Mouse (Mus musculus): ENCODE data around the gene Acss1. TPM values are rescaled to one million over a fixed set of nuclear protein-coding genes. Genes with fewer than 3 reads are reported as not detected.

The Acss1 gene
- total and polyA plus RNA-seq, 2 experiments: 0.29 to 0.83 TPM

DNA sequence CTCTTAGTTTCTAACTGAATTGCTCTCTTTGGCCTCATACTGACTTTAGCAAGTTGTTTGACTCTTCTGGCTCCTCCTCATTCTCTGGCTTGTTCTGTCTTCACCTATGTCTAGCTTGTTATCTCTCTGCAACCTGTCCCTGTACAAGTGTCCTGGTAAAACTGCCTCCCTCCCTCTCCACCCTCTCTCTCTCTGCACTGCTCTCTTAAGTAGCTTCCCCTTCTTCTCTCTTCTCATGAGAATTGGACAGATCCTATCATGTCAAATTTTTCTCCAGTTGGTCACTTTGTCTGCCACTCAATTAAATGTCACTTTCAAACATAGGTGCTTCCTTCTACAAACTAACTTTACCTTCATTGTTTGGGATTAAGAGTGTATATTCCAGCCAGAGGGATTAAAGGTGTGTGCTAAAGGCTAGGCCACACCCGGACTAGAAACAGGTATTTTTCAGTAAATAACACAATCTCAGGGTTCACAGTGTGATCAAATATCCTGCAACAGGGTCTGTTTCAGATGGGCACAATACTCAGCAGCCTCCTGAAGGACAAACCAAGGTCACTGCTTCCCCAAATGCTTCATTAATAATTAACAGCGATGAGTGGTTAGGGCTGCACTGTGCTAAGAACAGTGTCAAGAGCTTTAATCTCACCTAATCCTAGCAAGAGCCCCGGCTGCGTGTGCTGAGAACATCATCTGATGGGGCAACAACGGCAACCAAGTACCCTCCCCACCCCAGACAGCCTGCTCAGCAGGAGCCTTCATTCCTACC is 4.0 kb downstream of the Acss1 start:
- Histone ChIP-seq H3K9ac (ENCODE audit: low read depth, low read length) (no peak overlapping the region), H3K36me3 (ENCODE audit: control insufficient read depth, insufficient read depth, low read length) (no peaks in the 10 kb centered on the region), H3K79me2 (ENCODE audit: control insufficient read depth, insufficient read depth, low read length) (no peaks in the 10 kb centered on the region), H3K4me3 (ENCODE audit: insufficient read depth, low read depth, low read length) (no peak overlapping the region), H3K27ac (replicated peaks; ENCODE audit: insufficient read depth, low read depth, low read length) (no peak overlapping the region), H3K27me3 (ENCODE audit: control insufficient read depth, insufficient read depth, low read length) (peaks cover 4% of the 10 kb centered on the region; the same call in 1 of the 2 replicates), H3K4me1 (ENCODE audit: control insufficient read depth, insufficient read depth, low read length) (peaks cover 2% of the 10 kb centered on the region)
- TF ChIP-seq POLR2A (IDR thresholded peaks at IDR 0.05; ENCODE audit: extremely low read depth, insufficient read depth, low read length): no peak
- no peak for TF ChIP-seq CTCF (IDR thresholded peaks at IDR 0.05; ENCODE audit: low read depth, low read length)
- WGBS: 65% methylated on average over 5 of the region's 5 CpGs
- no peak for DNase-seq (ENCODE audit: extremely low read depth, low read depth, low spot score)

DNA sequence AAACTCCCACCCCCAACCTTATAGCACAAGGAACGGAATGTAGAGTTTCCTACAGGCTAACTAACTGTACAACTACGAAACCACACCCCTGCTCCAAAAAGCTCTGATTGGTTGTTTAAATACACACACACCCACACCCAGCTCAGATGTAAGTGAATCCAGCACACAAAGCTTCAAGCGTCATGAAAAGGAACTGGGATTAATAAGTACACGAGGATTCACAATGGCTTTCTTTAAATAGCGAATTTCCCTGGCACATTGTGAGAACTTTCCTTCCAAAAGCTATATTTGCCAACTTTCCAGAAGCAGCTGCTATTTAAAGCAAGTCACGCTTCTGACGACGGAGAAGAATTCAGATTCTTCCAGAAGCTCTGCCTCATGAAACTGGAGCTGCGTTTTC is 5.0 kb downstream of the Acss1 start:
- no peaks in the 10 kb centered on the region for H3K79me2 ChIP-seq (ENCODE audit: control insufficient read depth, insufficient read depth, low read length)
- WGBS: 70% methylated on average over 9 of the region's 9 CpGs
- no peak overlapping the region for H3K4me3 ChIP-seq (ENCODE audit: insufficient read depth, low read depth, low read length)
- no peaks in the 10 kb centered on the region; the same call in 1 of the 2 replicates for H3K4me1 ChIP-seq (ENCODE audit: control insufficient read depth, insufficient read depth, low read length)
- no peak for DNase-seq (ENCODE audit: extremely low read depth, low read depth, low spot score)
- H3K27ac ChIP-seq (replicated peaks; ENCODE audit: insufficient read depth, low read depth, low read length): no peak overlapping the region
- H3K36me3 ChIP-seq (ENCODE audit: control insufficient read depth, insufficient read depth, low read length): no peaks in the 10 kb centered on the region
- TF ChIP-seq CTCF (IDR thresholded peaks at IDR 0.05; ENCODE audit: low read depth, low read length): no peak
- no peak for TF ChIP-seq POLR2A (IDR thresholded peaks at IDR 0.05; ENCODE audit: extremely low read depth, insufficient read depth, low read length)
- H3K9ac ChIP-seq (ENCODE audit: low read depth, low read length): no peak overlapping the region
- H3K27me3 ChIP-seq (ENCODE audit: control insufficient read depth, insufficient read depth, low read length): peaks cover 4% of the 10 kb centered on the region; the same call in 1 of the 2 replicates

DNA sequence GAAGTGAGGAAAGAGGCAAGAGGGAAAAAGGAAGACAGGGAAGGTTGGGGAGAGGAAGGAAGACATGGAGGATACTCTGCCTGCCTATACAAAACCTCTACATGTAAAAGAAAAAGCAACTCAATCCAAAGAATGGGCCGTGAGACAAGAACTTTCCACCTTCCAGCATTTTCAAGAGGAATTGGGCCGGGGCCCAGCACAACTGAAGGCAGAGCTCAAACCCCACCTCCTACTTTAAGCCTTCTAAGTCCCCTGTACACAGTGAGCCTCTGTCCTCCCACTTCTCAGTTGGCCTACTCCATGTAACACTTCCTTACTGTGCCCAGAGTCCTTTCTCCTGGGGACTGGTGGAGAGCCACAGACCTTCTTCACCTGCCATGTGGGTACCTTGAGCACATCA is 6.3 kb downstream of the Acss1 start:
- Histone ChIP-seq H3K27ac (replicated peaks; ENCODE audit: insufficient read depth, low read depth, low read length) (no peak overlapping the region), H3K79me2 (ENCODE audit: control insufficient read depth, insufficient read depth, low read length) (no peaks in the 10 kb centered on the region), H3K9ac (ENCODE audit: low read depth, low read length) (no peak overlapping the region), H3K36me3 (ENCODE audit: control insufficient read depth, insufficient read depth, low read length) (no peaks in the 10 kb centered on the region), H3K27me3 (ENCODE audit: control insufficient read depth, insufficient read depth, low read length) (no peaks in the 10 kb centered on the region), H3K4me1 (ENCODE audit: control insufficient read depth, insufficient read depth, low read length) (no peaks in the 10 kb centered on the region; the same call in 1 of the 2 replicates), H3K4me3 (ENCODE audit: insufficient read depth, low read depth, low read length) (no peak overlapping the region)
- DNase-seq (ENCODE audit: extremely low read depth, low read depth, low spot score): no peak
- WGBS: 76% methylated on average over 2 of the region's 2 CpGs
- TF ChIP-seq POLR2A (IDR thresholded peaks at IDR 0.05; ENCODE audit: extremely low read depth, insufficient read depth, low read length): no peak
- TF ChIP-seq CTCF (IDR thresholded peaks at IDR 0.05; ENCODE audit: low read depth, low read length): no peak

DNA sequence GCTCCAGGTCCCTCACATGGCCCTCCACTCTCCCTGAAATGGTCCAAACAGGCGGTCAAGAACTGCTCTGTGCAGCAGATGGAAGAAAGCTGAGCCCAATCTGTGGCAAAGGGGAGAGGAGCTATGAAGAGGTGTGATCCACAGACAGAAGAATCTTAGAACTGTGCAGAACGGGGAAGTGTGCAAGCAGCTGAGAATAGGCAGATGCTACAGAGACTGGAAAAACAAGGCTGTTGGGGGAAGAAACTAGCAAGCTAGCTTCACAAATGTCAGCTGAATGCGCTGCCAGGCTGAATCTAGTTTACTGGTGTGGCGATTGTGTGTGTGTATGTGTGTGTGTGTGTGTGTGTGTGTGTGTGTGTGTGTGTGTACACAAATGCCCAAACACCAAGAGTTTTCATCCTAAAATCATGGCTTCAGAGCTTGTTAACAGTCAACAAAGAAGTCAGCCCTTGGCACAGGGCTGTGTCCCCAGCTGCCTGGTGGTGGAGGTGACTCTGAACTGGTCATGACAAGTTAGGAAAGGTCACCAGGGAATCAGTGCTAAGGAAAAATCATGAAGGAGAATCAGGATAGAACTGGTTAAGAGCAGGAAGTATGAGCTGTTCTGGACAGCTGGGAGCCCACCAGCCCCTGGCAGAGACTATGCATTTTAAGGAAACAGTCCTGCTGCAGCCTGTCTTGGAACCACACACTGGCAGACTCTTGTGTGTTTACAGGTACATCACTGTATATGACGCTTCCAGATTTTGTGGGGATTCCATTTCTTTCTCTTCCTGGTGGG is 7.4 kb downstream of the Acss1 start:
- WGBS: 83% methylated on average over 5 of the region's 5 CpGs
- H3K4me3 ChIP-seq (ENCODE audit: insufficient read depth, low read depth, low read length): no peak overlapping the region
- no peaks in the 10 kb centered on the region for H3K36me3 ChIP-seq (ENCODE audit: control insufficient read depth, insufficient read depth, low read length)
- no peaks in the 10 kb centered on the region for H3K4me1 ChIP-seq (ENCODE audit: control insufficient read depth, insufficient read depth, low read length)
- no peaks in the 10 kb centered on the region for H3K79me2 ChIP-seq (ENCODE audit: control insufficient read depth, insufficient read depth, low read length)
- H3K9ac ChIP-seq (ENCODE audit: low read depth, low read length): no peak overlapping the region
- H3K27me3 ChIP-seq (ENCODE audit: control insufficient read depth, insufficient read depth, low read length): no peaks in the 10 kb centered on the region
- no peak for TF ChIP-seq CTCF (IDR thresholded peaks at IDR 0.05; ENCODE audit: low read depth, low read length)
- no peak for TF ChIP-seq POLR2A (IDR thresholded peaks at IDR 0.05; ENCODE audit: extremely low read depth, insufficient read depth, low read length)
- H3K27ac ChIP-seq (replicated peaks; ENCODE audit: insufficient read depth, low read depth, low read length): no peak overlapping the region
- no peak for DNase-seq (ENCODE audit: extremely low read depth, low read depth, low spot score)

DNA sequence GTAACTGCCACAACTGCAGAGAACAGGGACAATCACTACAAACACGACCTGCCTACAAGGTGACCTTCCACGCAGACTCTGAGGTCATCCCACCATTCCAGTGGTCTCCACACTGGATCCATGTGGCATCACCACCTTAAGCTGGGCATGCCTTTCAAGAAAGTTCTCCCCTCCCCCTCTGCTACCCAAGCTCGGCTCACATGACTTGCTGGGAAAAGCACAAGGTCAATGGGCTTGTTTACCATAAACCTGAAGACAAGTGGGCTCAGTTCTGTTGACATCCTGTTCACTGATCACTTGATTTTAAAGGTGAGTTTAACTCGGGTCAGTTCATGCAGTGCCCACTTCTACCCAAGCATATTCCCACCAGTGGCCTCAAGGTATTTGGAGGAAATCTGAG is 8.3 kb downstream of the Acss1 start:
- Histone ChIP-seq H3K4me1 (ENCODE audit: control insufficient read depth, insufficient read depth, low read length) (no peaks in the 10 kb centered on the region), H3K36me3 (ENCODE audit: control insufficient read depth, insufficient read depth, low read length) (no peaks in the 10 kb centered on the region), H3K27ac (replicated peaks; ENCODE audit: insufficient read depth, low read depth, low read length) (no peak overlapping the region), H3K79me2 (ENCODE audit: control insufficient read depth, insufficient read depth, low read length) (no peaks in the 10 kb centered on the region), H3K9ac (ENCODE audit: low read depth, low read length) (no peak overlapping the region), H3K4me3 (ENCODE audit: insufficient read depth, low read depth, low read length) (no peak overlapping the region), H3K27me3 (ENCODE audit: control insufficient read depth, insufficient read depth, low read length) (no peaks in the 10 kb centered on the region)
- no peak for DNase-seq (ENCODE audit: extremely low read depth, low read depth, low spot score)
- 32% methylated on average over 4 of the region's 4 CpGs for WGBS
- TF ChIP-seq CTCF (IDR thresholded peaks at IDR 0.05; ENCODE audit: low read depth, low read length): no peak
- no peak for TF ChIP-seq POLR2A (IDR thresholded peaks at IDR 0.05; ENCODE audit: extremely low read depth, insufficient read depth, low read length)

Measured in liver, adult 2 months (tissue).